Mouse (Mus musculus): ENCODE results near the gene Tspan18.

GRCm38 (mm10) chr2:93352915-93353685 lies 18.8 kb upstream of the Tspan18 start:
- TF ChIP-seq CTCF (IDR thresholded peaks at IDR 0.05; ENCODE audit: extremely low read depth, insufficient read length, insufficient replicate concordance, low read depth, low read length) (no peak), POLR2A (IDR thresholded peaks at IDR 0.05; ENCODE audit: low read depth, low read length) (no peak)
